Mouse (Mus musculus) liver, adult 2 months (tissue): ENCODE measurements around the gene Dnajc6. TPM values are rescaled to one million over a fixed set of nuclear protein-coding genes. Genes with fewer than 3 reads are reported as not detected.
A peak's percentile ranks its signal among the peaks of the same experiment; 100 is the strongest.

Source experiments
- DNase-seq: peaks from one replicate; pipeline ENCODE4 v3.0.0-alpha.2; 2011; ENCODE audit warnings: low read depth, low spot score; ENCODE audit errors: extremely low read depth
- H3K27ac ChIP-seq: fragments of 200-500 bp; replicated peaks from 2 replicates; pipeline ENCODE4 v1.5.1; 2012; ENCODE audit warnings: low read depth, mild to moderate bottlenecking, control low read depth, inconsistent platforms, low read length; ENCODE audit not compliant: insufficient read depth
- H3K27me3 ChIP-seq: fragments of 200-500 bp; 2 replicates; pipeline ENCODE4 v1.6.1; 2012; ENCODE audit warnings: mild to moderate bottlenecking, moderate library complexity, low read length, inconsistent platforms; ENCODE audit not compliant: control insufficient read depth, insufficient read depth
- H3K36me3 ChIP-seq: fragments of 200-500 bp; 2 replicates; pipeline ENCODE4 v1.6.1; 2012; ENCODE audit warnings: low read length, inconsistent platforms; ENCODE audit not compliant: control insufficient read depth, insufficient read depth
- H3K4me1 ChIP-seq: fragments of 200-500 bp; 2 replicates; pipeline ENCODE4 v1.6.1; 2011; ENCODE audit warnings: low read length; ENCODE audit not compliant: control insufficient read depth, insufficient read depth
- H3K4me3 ChIP-seq: fragments of 200-500 bp; 2 replicates; pipeline ENCODE4 v1.5.1; 2011; ENCODE audit warnings: low read depth, mild to moderate bottlenecking, control low read depth, low read length, moderate library complexity; ENCODE audit not compliant: insufficient read depth
- H3K79me2 ChIP-seq: fragments of 200-500 bp; 2 replicates; pipeline ENCODE4 v1.6.1; 2012; ENCODE audit warnings: inconsistent platforms, mild to moderate bottlenecking, low read length, moderate library complexity; ENCODE audit not compliant: control insufficient read depth, insufficient read depth
- H3K9ac ChIP-seq: fragments of 200-500 bp; 2 replicates; pipeline ENCODE4 v1.6.1; 2012; ENCODE audit warnings: low read depth, mild to moderate bottlenecking, control low read depth, inconsistent platforms, low read length
- CTCF ChIP-seq: fragments of 200-500 bp; IDR thresholded peaks from 2 replicates; pipeline ENCODE4 v1.5.1; 2011; ENCODE audit warnings: low read depth, low read length, control low read depth
- POLR2A ChIP-seq: fragments of 200-500 bp; IDR thresholded peaks from 2 replicates; pipeline ENCODE4 v1.6.1; 2011; ENCODE audit warnings: low read length, control low read depth; ENCODE audit not compliant: insufficient read depth; ENCODE audit errors: extremely low read depth
- WGBS: fragments of 180-500 bp; shearing (Covaris S2); methylation state at CpG from one replicate; pipeline ENCODE4 v1.1.7; 2018; 5-methylcytosine and 5-hydroxymethylcytosine counted together
- polyA plus RNA-seq: library from polyadenylated mRNA; depleted of rRNA; stranded (reverse); fragments of >200 nt; gene quantifications from 2 replicates; pipeline ENCODE4 v1.2.3, GENCODE M21; 2012
- total RNA-seq: library from RNA; depleted of rRNA; stranded (reverse); fragments of >200 nt; gene quantifications from 2 replicates; pipeline ENCODE4 v1.2.3, GENCODE M21; 2014

Gene Dnajc6
- total and polyA plus RNA-seq, 2 experiments, result 0.01 to 0.09 TPM

DNA sequence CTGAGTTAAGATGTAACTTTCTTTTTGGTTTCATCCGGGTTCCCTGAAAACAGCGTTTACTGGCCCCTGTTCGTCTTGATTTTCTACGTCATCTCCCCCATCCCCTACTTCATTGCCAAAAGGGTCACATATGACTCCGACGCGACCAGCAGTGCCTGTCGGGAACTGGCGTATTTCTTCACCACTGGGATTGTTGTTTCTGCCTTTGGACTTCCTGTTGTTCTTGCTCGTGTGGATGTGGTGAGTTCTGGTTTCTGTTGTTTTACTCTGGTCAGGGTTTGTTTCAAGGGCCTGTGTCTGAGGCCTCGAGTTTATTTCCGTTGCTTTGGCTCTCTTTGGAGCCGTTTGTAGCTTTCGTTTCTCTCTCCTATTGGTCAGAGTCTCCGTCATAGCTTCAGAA lies 159.6 kb downstream of the Dnajc6 start:
- H3K27me3 ChIP-seq, result no peaks in the 10 kb centered on the region
- peak; percentile 47 for DNase-seq
- no peak overlapping the region for H3K4me3 ChIP-seq
- no peaks in the 10 kb centered on the region for H3K4me1 ChIP-seq
- no peaks in the 10 kb centered on the region for H3K79me2 ChIP-seq
- peaks cover 5% of the 10 kb centered on the region; the same call in 1 of the 2 replicates for H3K36me3 ChIP-seq
- TF ChIP-seq CTCF, result no peak
- no peak for TF ChIP-seq POLR2A
- H3K27ac ChIP-seq, result no peak overlapping the region
- 76% methylated on average over 15 of the region's 15 CpGs for WGBS
- H3K9ac ChIP-seq, result no peak overlapping the region

DNA sequence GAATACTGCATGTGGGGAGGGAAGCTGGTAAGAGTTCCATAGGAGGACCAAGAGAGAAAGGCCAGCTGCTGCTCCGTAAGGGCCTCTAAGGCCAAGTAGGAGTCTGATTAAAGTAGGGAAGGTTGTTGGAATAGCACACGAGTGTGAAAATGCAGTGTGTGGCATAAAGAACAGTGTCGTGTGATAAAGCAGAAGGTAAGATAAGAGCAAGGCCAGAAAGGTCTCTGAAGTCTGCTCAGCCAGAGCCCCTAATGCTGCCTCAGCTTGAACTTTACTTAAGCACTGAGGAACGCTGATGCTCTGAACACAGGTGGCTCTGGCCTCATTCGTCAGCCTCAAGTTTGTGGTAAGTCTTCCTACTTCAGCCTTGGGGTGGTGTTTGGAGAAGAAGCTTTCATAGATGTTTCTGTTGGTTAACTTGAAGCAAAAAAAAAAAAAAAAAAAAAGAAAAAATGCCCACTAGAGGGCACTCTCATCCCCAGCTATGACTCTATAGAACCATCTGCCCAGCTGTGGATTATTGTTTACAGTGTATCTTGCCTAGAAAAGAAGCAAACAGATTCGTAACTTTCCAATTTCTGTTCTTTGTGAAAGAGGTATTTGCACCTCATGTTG lies 160.6 kb downstream of the Dnajc6 start:
- no peaks in the 10 kb centered on the region for H3K79me2 ChIP-seq
- no peak for TF ChIP-seq POLR2A
- TF ChIP-seq CTCF, result peak; percentile 10; the same call in 1 of the 2 replicates
- DNase-seq, result peak; percentile 34
- H3K9ac ChIP-seq, result no peak overlapping the region
- no peaks in the 10 kb centered on the region for H3K4me1 ChIP-seq
- no peak overlapping the region for H3K27ac ChIP-seq
- no peak overlapping the region for H3K4me3 ChIP-seq
- H3K36me3 ChIP-seq, result peaks cover 6% of the 10 kb centered on the region; the same call in 1 of the 2 replicates
- 25% methylated on average over 6 of the region's 6 CpGs for WGBS
- no peaks in the 10 kb centered on the region for H3K27me3 ChIP-seq

- H3K27ac ChIP-seq, result no peak overlapping the region
- TF ChIP-seq POLR2A, result no peak
- peak; percentile 26; the same call in 1 of the 2 replicates for TF ChIP-seq CTCF
- H3K4me3 ChIP-seq, result no peak overlapping the region
- no peaks in the 10 kb centered on the region for H3K27me3 ChIP-seq
- WGBS, result 84% methylated on average over 9 of the region's 9 CpGs
- DNase-seq, result no peak
- no peaks in the 10 kb centered on the region for H3K79me2 ChIP-seq
- H3K4me1 ChIP-seq, result peaks cover 1% of the 10 kb centered on the region; the same call in 1 of the 2 replicates
- peaks cover 3% of the 10 kb centered on the region; the same call in 1 of the 2 replicates for H3K36me3 ChIP-seq
- H3K9ac ChIP-seq, result no peak overlapping the region
Observed at GRCm38 (mm10) chr4:101664160-101664750, 167.8 kb downstream of the Dnajc6 start.

GRCm38 (mm10) chr4:101664766-101665165 lies 168.3 kb downstream of the Dnajc6 start:
- TF ChIP-seq CTCF (no peak), POLR2A (no peak)
- WGBS, result 97% methylated on average over 4 of the region's 4 CpGs
- Histone ChIP-seq H3K4me1 (peaks cover 4% of the 10 kb centered on the region; the same call in 1 of the 2 replicates), H3K4me3 (no peak overlapping the region), H3K27ac (no peak overlapping the region), H3K9ac (no peak overlapping the region), H3K79me2 (no peaks in the 10 kb centered on the region), H3K36me3 (peaks cover 3% of the 10 kb centered on the region; the same call in 1 of the 2 replicates), H3K27me3 (no peaks in the 10 kb centered on the region)
- DNase-seq, result no peak

GRCm38 (mm10) chr4:101669161-101669560 lies 172.7 kb downstream of the Dnajc6 start:
- Histone ChIP-seq H3K79me2 (no peaks in the 10 kb centered on the region), H3K36me3 (no peaks in the 10 kb centered on the region), H3K4me3 (no peak overlapping the region), H3K4me1 (peaks cover 7% of the 10 kb centered on the region; the same call in 1 of the 2 replicates), H3K27me3 (no peaks in the 10 kb centered on the region), H3K9ac (no peak overlapping the region), H3K27ac (0 out of 2 replicates have a peak overlapping the region, but pooled peaks have one; percentile 32)
- DNase-seq, result no peak
- TF ChIP-seq CTCF (no peak), POLR2A (no peak)
- WGBS, result 75% methylated on average over 5 of the region's 5 CpGs

DNA sequence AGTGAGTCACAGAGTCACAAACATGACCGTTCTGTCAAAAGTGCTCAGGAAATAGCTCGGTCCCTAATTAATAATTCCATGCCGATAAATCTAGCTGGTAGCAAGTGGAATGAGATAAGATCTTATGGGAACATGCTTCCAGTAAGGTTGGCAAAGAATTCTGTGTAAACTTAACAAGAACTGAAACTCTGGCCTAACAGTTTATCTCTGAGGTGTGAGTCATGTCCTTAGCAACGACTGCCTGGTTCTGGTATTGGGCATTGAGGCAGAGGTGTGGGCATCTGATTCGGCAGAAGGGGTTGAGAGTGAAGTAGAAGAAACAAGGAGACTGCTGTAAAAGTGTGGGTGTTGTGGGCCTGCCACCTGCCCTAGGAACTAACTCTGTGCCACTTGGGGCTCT lies 173.4 kb downstream of the Dnajc6 start:
- H3K4me1 ChIP-seq, result peaks cover 10% of the 10 kb centered on the region; the same call in 1 of the 2 replicates
- H3K36me3 ChIP-seq, result no peaks in the 10 kb centered on the region
- no peak overlapping the region for H3K9ac ChIP-seq
- no peaks in the 10 kb centered on the region for H3K27me3 ChIP-seq
- no peaks in the 10 kb centered on the region for H3K79me2 ChIP-seq
- TF ChIP-seq CTCF (no peak), POLR2A (no peak)
- no peak for DNase-seq
- H3K27ac ChIP-seq, result no peak overlapping the region
- 52% methylated on average over 5 of the region's 5 CpGs for whole genome bisulfite sequencing
- H3K4me3 ChIP-seq, result no peak overlapping the region
